Mouse (Mus musculus) forebrain, embryonic 16.5 days (tissue): Measurements from ENCODE around the gene Mysm1. TPM values are rescaled to one million over a fixed set of nuclear protein-coding genes. Genes with fewer than 3 reads are reported as not detected.

Experiments
- ATAC-seq: fragments of 200-750 bp; cut with Nextera tagmentation; 2 replicates; pipeline ENCODE4 v1.8.0; 2017; ENCODE audit warnings: mild to moderate bottlenecking, moderate library complexity
- H3K27ac ChIP-seq: fragments of 300-500 bp; sonication (generic); 2 replicates; pipeline ENCODE4 v1.5.1; 2014; ENCODE audit warnings: low read length, control low read depth
- H3K27me3 ChIP-seq: fragments of 300-500 bp; sonication (generic); replicated peaks from 2 replicates; pipeline ENCODE4 v1.6.1; 2014; ENCODE audit warnings: low read length; ENCODE audit not compliant: control insufficient read depth, insufficient read depth
- H3K36me3 ChIP-seq: fragments of 300-500 bp; sonication (generic); 2 replicates; pipeline ENCODE4 v1.6.1; 2014; ENCODE audit not compliant: control insufficient read depth, insufficient read depth
- H3K4me1 ChIP-seq: fragments of 300-500 bp; sonication (generic); replicated peaks from 2 replicates; pipeline ENCODE4 v1.6.1; 2014; ENCODE audit warnings: low read length; ENCODE audit not compliant: control insufficient read depth, insufficient read depth
- H3K4me2 ChIP-seq: fragments of 300-500 bp; sonication (generic); 2 replicates; pipeline ENCODE4 v1.6.1; 2014; ENCODE audit warnings: mild to moderate bottlenecking, low read length, control low read depth
- H3K4me3 ChIP-seq: fragments of 300-500 bp; sonication (generic); replicated peaks from 2 replicates; pipeline ENCODE4 v1.5.1; 2014; ENCODE audit warnings: mild to moderate bottlenecking, low read length, control low read depth
- H3K9ac ChIP-seq: fragments of 300-500 bp; sonication (generic); replicated peaks from 2 replicates; pipeline ENCODE4 v1.6.1; 2014; ENCODE audit warnings: low read depth, low read length, control low read depth
- H3K9me3 ChIP-seq: fragments of 300-500 bp; sonication (generic); 2 replicates; pipeline ENCODE4 v1.6.1; 2016; ENCODE audit warnings: low read length; ENCODE audit not compliant: control insufficient read depth
- WGBS: fragments of 180-500 bp; shearing (Covaris S2); extraction: QIAGEN DNeasy Blood & Tissue Kit; methylation state at CpG from one replicate; pipeline ENCODE4 v1.1.7; 2014; 5-methylcytosine and 5-hydroxymethylcytosine counted together
- polyA plus RNA-seq: library from polyadenylated mRNA; unstranded; fragments of >200 nt; fragmentation: Nextera tagmentation; extraction: Ambion mirVana; gene quantifications from 2 replicates; pipeline ENCODE4 v1.2.1, GENCODE M21; 2015

Mysm1 gene
- polyA plus RNA-seq, 1 experiment from 2014 or later: 31.9 TPM

- Histone ChIP-seq H3K9me3 (no peaks in the 10 kb centered on the region), H3K27me3 (no peaks in the 10 kb centered on the region), H3K9ac (peak overlapping the region; percentile 98), H3K4me1 (peaks cover 17% of the 10 kb centered on the region), H3K27ac (peak overlapping the region; percentile 93), H3K4me2 (peak overlapping the region; percentile 64), H3K4me3 (peak overlapping the region; percentile 95), H3K36me3 (no peaks in the 10 kb centered on the region)
- WGBS: 38% methylated on average over 4 of the region's 4 CpGs
- ATAC-seq: peak; percentile 29
These were observed 608 bp upstream of the Mysm1 start for GRCm38 (mm10) chr4:94979500-94979915.

DNA sequence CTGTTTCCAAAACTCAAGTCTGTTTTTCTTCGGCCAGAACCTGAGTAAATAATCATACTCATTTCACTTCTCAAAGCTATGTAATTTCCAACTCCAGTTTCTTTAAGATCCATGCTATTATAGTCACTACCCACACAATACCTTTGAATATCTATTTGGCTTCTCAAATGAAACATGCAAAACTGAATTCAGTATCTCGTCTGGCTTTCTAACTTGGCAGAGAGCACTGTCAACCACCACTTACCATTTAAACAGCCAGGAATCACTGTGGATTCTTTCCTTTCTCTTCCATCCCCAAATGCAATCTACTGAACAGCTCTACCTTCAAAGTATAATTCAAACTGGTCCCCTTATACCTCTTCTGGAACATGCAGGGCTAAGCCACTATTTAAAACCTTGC is 5.6 kb downstream of the Mysm1 start:
- no peak overlapping the region for H3K4me3 ChIP-seq
- 92% methylated on average over 2 of the region's 2 CpGs for WGBS
- H3K36me3 ChIP-seq: peaks cover 9% of the 10 kb centered on the region

GRCm38 (mm10) chr4:94952773-94953172 is 26.1 kb downstream of the Mysm1 start:
- Histone ChIP-seq H3K9ac (no peak overlapping the region), H3K27ac (no peak overlapping the region), H3K4me2 (no peak overlapping the region), H3K4me1 (no peaks in the 10 kb centered on the region), H3K36me3 (peaks cover 33% of the 10 kb centered on the region), H3K27me3 (no peaks in the 10 kb centered on the region), H3K4me3 (no peak overlapping the region), H3K9me3 (no peaks in the 10 kb centered on the region)
- ATAC-seq: no peak
- WGBS: 90% methylated on average over 3 of the region's 3 CpGs

More for the DNA sequence above, 5.6 kb downstream of the Mysm1 start:
- H3K4me2 ChIP-seq: no peak overlapping the region
- ATAC-seq: no peak
- H3K4me1 ChIP-seq: peaks cover 13% of the 10 kb centered on the region
- no peak overlapping the region for H3K27ac ChIP-seq
- no peaks in the 10 kb centered on the region for H3K9me3 ChIP-seq
- H3K27me3 ChIP-seq: no peaks in the 10 kb centered on the region
- H3K9ac ChIP-seq: no peak overlapping the region

- no peak overlapping the region for H3K4me3 ChIP-seq
- no peak for ATAC-seq
- no peaks in the 10 kb centered on the region for H3K9me3 ChIP-seq
- H3K27me3 ChIP-seq: no peaks in the 10 kb centered on the region
- H3K27ac ChIP-seq: no peak overlapping the region
- no peaks in the 10 kb centered on the region for H3K4me1 ChIP-seq
- H3K36me3 ChIP-seq: peaks cover 19% of the 10 kb centered on the region
- WGBS: 83% methylated on average over 11 of the region's 11 CpGs
- H3K4me2 ChIP-seq: no peak overlapping the region
- no peak overlapping the region for H3K9ac ChIP-seq
These were observed 37.6 kb downstream of the Mysm1 start for GRCm38 (mm10) chr4:94941221-94941855.

- H3K9ac ChIP-seq: no peak within 1 kb of the TSS
- no peak for ATAC-seq
- no peaks in the 10 kb centered on the region for H3K27me3 ChIP-seq
- H3K36me3 ChIP-seq: no peaks in the 10 kb centered on the region
- H3K9me3 ChIP-seq: no peaks in the 10 kb centered on the region
- H3K27ac ChIP-seq: no peak within 1 kb of the TSS
- H3K4me2 ChIP-seq: no peak within 1 kb of the TSS
- H3K4me1 ChIP-seq: no peaks in the 10 kb centered on the region
- no peak within 1 kb of the TSS for H3K4me3 ChIP-seq
These were observed 50.2 kb downstream of the Mysm1 start, which contains the start of gene Eqtn for GRCm38 (mm10) chr4:94928743-94929142. Eqtn (minus strand) TSS chr4:94928843.

DNA sequence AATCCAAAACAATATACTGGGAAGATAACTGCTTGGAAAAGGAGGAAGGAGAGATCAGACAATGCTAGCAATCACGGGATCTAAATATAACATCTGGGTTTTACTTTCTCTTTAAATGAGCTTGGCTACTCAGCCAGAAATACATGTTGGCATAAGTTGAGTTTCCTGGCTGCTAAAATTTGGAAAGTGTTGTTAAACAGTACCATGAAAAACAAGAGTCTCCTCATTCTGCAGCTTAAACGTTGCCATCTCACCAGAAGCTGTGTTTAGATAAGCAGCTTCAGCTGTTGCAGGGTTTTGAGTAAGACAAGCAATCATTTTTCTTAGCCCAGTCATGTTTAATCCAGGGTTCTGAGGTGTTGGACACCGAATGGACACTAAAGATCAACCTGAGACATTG is 77.1 kb downstream of the Mysm1 start:
- H3K4me1 ChIP-seq: no peaks in the 10 kb centered on the region
- no peaks in the 10 kb centered on the region for H3K9me3 ChIP-seq
- 67% methylated on average over 3 of the region's 3 CpGs for WGBS
- H3K27ac ChIP-seq: no peak overlapping the region
- H3K4me3 ChIP-seq: no peak overlapping the region
- no peak overlapping the region for H3K4me2 ChIP-seq
- H3K27me3 ChIP-seq: no peaks in the 10 kb centered on the region
- H3K36me3 ChIP-seq: no peaks in the 10 kb centered on the region
- ATAC-seq: no peak
- no peak overlapping the region for H3K9ac ChIP-seq

GRCm38 (mm10) chr4:94900744-94901143 is 78.2 kb downstream of the Mysm1 start:
- H3K4me1 ChIP-seq: no peaks in the 10 kb centered on the region
- no peak overlapping the region for H3K27ac ChIP-seq
- no peaks in the 10 kb centered on the region for H3K9me3 ChIP-seq
- no peak overlapping the region for H3K4me2 ChIP-seq
- H3K36me3 ChIP-seq: no peaks in the 10 kb centered on the region
- H3K27me3 ChIP-seq: no peaks in the 10 kb centered on the region
- 39% methylated on average over 2 of the region's 2 CpGs for WGBS
- no peak overlapping the region for H3K9ac ChIP-seq
- no peak for ATAC-seq
- no peak overlapping the region for H3K4me3 ChIP-seq

Other genes with a start within 250 kb of the Mysm1 start
- gene Tek, start 239.8 kb downstream of the Mysm1 start, polyA plus RNA-seq: 9.7 and 10.4 TPM in 2 replicates
- 0.32 TPM in 1 of 2 replicates, not detected in the other for gene Eqtn, start 50.3 kb downstream of the Mysm1 start, polyA plus RNA-seq
- gene Jun, start 73.1 kb upstream of the Mysm1 start, polyA plus RNA-seq: 72.2 and 80.1 TPM in 2 replicates